Mouse (Mus musculus): ENCODE data around the gene Exosc7. TPM values are rescaled to one million over a fixed set of nuclear protein-coding genes. Genes with fewer than 3 reads are reported as not detected.
A peak's percentile ranks its signal among the peaks of the same experiment; 100 is the strongest.

The Exosc7 gene
- 10 to 100 TPM; 37.2 to 41.7 TPM for total RNA-seq (2021)

DNA sequence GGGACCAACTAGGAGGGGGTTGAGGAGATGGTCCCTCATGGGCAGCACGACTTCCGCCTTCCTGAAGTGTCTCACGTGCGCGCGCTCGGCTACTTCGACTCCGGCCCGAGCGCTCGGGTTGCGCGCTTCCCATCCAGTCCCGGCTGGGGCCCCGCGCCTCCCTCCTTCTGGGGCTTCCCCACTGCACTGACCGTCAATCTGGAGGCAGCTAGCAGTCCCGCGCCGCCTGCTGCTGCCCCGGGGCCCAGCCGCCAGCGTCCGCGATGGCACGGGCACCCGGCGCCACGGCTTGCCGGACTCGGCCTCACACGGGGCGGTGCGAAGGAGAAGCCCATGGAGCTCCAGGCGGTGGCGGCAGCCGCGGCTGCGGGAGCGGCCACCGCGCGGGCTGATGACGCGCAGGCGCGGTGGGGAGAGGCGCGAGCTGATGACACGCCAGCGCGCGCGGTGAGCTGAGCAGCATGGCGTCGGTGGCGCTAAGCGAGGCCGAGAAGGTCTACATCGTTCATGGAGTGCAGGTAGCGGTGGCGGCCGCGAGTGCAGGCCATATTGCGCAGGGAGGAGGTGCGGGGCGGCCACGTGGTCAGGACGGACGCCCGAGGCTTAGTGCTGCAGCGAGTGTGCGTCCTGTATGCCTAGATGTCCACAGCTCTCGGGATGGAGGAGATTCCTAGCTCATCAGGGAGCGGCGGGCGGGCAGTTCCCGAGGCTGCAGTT is at the start of gene Exosc7, which contains the start of gene Zdhhc3:
Exosc7 (plus strand) TSS at position 411 of the 717 bp plus-strand sequence.
Zdhhc3 (minus strand) TSS at position 401 of the 717 bp plus-strand sequence.
- intact Hi-C loops (cut with DNase I): loop anchor here (2.0 kb wide), 1 partner anchor 92 kb away; the partner anchor contains the start of gene Tmem42
- DNase-seq (ENCODE audit: low spot score in 2 of 2): peak; percentile 90 to 96

DNA sequence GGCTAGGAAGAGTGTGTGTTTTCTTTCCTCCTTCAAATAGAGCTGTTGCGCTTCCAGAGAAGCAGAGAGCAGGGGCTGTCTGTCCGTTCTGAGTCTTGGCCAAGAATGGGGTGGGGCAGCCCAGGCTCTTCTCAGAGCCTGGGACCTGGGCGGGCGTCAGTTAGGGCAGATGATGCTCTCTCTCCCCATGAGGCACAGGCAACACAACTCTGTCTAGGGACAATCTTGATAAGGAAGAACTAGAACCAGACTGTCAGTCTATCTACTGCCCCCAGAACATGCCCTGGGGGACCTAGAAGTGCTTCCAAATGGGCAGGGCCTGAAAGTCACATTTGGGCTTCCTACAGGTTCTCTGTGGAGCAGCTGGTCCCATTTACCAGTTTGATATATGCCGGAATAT is 33.9 kb upstream of the Exosc7 start:
- no peak for DNase-seq (ENCODE audit: low spot score in 2 of 2)
- intact Hi-C loops (cut with DNase I): no loop called here

DNA sequence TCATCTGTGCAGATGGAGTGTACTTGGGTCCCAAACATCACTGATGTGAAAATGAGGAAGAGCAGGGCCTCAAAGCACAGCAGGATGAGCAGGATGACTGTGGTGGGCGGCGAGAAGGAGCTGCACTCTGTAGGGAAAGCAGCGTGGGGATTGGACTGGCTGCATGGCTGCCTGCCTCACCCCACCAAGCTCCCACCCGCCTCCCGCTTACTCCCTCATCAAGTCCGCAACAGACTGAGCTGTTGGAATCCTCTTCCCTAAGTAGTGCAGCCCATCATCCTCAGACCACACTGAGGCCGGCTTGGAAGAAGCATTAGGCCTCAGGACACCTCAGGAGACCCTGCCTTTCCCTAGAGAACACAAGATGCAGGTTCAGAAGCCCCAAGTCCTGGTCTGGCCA is 32.7 kb upstream of the Exosc7 start:
- intact Hi-C loops (cut with DNase I): no loop called here
- DNase-seq (ENCODE audit: low spot score in 2 of 2): peak in 1 of 2 experiments; percentile 9

DNA sequence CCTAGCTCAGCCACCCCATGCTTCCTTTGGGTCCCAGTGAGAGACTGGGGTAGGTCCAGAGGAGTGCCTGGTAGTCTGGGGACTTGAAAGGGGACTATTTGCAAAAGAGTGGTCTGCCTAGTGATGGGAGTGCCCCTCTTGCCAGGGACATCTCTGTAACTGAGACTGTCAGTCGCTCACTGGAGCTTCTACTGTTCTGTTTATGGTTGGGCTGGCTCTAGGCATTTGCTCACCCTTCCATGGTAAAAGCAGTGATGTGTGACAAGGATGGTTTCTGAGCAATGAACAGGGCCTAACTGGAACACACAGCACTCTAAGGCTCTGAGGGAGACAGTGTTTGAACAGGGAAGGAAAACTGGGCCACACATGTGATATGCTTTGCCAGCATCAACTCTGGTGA is 32.2 kb upstream of the Exosc7 start:
- intact Hi-C loops (cut with DNase I): no loop called here
- DNase-seq (ENCODE audit: low spot score in 2 of 2): no peak

DNA sequence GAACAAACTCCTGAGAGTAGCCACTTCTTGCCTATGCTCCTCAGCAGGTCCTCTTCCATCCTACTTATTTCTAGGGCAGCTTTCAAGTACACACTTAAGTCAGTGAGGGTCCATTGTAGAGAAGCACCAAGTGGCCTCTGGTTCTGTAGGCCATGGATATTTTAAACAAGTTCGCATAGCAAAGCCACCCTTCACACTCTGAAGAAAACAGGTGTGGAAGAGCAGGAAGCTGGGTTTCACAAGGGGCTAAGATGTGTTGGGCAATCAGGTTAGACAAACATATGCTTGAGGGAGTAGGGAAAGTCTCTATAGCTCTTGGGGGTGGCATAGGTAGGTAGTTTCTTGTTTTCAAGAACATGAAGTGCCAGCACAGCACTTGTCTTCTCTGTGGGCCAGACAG is 27.6 kb upstream of the Exosc7 start:
- intact Hi-C loops (cut with DNase I): no loop called here
- no peak for DNase-seq (ENCODE audit: low spot score in 2 of 2)

DNA sequence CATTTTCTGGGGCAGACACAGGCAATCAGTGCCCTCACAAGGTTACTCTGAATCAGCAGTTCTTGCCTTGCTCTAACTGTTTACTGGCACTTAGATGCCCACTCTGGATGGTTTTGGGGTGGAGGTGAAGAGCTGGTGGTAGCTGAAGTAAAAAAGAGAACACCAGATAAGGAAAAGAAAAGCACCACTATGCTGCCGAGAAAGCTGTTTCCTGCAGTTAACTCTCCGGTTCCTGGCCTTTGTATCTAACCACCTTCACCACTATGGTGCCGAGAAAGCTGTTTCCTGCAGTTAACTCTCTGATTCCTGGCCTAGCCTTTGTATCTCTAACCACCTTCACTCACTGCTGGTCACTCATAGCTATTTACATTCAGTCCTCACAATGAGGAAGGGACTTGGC is 25.5 kb upstream of the Exosc7 start:
- DNase-seq (ENCODE audit: low spot score in 2 of 2): no peak
- intact Hi-C loops (cut with DNase I): no loop called here

DNA sequence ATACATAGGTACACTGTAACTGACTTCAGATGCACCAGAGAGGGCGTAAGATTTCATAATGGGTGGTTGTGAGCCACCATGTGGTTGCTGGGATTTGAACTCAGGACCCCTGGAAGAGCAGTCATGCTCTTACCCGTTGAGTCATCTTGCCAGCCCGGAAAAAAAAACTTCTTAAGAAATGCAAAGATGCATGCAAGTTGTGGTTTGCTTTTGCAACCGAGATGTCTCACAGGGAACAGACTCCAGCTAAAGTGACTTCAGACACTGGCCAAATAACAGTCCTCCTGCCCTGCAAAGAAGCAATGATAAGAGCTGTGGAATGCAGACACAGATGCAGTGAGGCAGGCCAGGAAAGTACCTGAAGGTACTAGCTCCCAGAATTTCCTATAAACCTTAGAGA is 22.2 kb upstream of the Exosc7 start:
- intact Hi-C loops (cut with DNase I): no loop called here
- no peak for DNase-seq (ENCODE audit: low spot score in 2 of 2)

DNA sequence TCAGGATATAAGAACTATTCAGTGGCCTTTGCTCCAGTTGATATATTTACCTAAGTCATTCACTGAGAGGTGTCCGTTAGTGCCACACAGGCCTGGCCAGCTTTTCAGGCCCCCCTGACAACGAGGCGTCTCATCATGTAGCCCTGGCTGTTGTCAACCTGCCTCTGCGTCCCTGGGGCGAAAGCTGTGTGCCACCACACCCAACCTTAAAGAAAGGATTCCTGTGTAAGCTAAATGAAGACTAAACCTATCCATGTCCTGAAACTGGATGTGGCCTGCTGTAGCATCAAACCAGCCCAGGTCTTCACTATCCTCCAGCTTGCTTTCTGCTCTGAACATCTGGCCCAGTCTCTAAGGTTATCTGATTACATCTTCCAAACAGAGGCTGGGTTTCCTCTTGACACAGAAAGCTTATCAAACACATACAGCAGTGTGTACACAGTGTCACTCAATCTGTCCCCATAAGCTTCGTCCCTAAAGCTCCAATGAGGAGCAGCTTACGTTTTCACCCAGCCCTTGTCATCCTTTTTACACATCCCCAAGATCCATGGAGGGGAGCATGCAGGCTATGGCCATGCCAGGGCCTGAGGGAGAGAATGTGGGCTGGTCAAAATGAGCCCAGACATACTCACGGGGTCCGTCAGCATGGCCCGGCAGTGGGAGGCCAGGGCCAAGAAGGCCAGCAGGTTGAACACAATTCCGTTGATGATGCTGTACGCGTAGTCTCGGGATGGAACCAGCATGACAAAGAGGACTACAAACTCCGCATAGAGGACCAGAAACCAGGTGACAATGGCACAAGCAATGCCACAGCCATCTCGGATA is 13.2 kb upstream of the Exosc7 start:
- intact Hi-C loops (cut with DNase I): no loop called here
- DNase-seq (ENCODE audit: low spot score in 2 of 2): no peak

DNA sequence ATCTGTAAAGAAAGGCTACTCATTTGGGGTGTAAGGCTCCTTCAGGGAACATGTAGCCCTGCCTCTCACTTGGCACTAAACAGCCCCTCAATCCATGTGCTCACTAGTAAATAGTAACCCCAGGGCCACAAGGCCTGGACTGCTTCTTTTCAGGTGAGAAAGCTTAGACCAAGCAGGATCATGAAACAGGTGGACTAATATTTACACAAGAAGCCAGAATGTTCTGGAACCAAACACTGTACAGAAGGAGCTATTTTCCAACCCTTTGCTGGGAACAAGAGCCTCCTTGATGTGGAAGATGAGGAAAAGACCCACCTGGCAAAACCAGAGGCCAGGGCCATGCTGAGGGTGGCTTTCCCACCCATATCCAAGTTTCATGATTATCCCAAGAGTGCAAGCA is 9.6 kb upstream of the Exosc7 start:
- no peak for DNase-seq (ENCODE audit: low spot score in 2 of 2)
- intact Hi-C loops (cut with DNase I): no loop called here

DNA sequence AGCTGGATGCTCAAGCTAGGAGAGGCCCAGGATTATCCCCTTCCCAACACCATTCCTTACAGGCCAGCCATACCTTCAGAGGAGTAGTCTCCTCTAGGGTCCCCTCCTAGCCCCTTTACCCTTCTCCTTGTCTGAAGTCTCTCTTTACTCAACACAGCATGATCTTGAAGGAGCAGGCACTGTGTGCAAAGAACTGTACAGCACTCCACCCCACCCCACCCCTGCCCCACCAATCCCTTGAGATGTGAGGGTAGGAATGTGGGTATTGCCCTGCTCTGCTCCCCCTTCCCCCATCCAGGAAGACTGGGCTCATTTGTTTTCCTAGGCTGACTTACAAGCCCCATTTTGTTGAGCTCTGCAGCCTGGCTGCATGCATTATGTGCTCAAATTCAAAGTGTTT is 8.7 kb upstream of the Exosc7 start:
- intact Hi-C loops (cut with DNase I): no loop called here

DNA sequence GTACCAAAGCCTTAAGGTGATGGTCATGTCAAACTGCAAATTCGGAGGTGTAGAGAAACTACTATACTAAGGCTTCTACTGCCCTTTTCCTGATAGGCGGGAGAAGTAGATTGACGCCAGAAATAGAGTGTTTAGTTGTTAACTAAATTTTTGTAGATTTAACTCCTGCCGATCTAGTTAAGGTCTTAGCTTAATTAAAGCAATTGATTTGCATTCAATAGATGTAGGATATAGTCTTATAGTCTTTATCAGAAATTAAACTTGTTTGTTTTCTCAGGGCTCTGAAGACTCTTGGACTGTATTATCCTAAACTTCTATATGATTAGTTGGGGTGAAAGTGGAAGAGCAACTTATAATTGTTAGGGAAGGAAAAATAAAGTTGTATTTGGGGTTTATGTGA is 5.8 kb upstream of the Exosc7 start:
- intact Hi-C loops (cut with DNase I): no loop called here
- DNase-seq (ENCODE audit: low spot score in 2 of 2): no peak

More for the DNA sequence above, 8.7 kb upstream of the Exosc7 start:
- no peak for DNase-seq (ENCODE audit: low spot score in 2 of 2)

DNA sequence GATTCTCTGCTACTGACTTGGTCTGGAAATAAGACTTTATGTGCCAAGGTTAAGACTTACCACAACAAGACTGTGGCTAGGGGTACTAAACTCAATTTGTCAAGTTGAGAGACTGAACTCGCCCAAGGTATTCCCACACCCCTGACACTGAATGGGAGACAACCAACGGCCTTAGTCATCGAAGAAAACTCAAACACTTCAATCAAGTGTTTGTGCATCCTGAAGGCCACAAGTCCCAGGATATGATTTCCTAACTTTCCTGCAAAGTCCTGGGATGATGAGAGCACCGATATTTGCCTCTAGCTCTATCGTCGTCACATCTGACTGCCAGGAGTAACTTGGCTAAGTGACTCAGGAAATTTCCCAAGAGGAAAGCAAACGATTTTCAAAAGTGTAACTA is 3.8 kb upstream of the Exosc7 start:
- no peak for DNase-seq (ENCODE audit: low spot score in 2 of 2)
- intact Hi-C loops (cut with DNase I): no loop called here

DNA sequence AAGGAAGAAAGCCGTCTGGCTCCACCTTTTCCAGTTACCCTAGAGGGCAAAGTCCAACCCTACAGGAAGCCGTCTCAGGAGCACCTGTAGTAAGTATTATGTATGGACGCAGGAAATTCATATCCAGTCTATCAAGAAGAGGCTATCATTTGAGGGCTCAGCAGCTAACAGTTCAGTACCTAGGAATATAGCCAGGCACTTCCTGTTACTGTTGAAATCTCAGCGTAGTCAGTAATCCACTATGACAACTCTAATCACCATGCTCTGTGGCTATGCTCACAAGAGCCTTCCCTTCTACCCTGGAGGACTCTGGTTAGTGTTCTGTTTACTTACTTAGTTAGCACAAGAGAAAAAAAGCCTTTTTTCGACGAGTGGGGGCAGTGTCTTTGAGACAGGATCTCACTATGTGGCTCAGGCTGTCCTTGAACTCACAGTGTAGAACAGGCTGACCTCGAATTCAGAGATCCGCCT is 1.2 kb upstream of the Exosc7 start:
- no peak for DNase-seq (ENCODE audit: low spot score in 2 of 2)
- intact Hi-C loops (cut with DNase I): loop anchor here (2.0 kb wide), 1 partner anchor 91 kb away; the partner anchor contains the start of gene Tmem42

DNA sequence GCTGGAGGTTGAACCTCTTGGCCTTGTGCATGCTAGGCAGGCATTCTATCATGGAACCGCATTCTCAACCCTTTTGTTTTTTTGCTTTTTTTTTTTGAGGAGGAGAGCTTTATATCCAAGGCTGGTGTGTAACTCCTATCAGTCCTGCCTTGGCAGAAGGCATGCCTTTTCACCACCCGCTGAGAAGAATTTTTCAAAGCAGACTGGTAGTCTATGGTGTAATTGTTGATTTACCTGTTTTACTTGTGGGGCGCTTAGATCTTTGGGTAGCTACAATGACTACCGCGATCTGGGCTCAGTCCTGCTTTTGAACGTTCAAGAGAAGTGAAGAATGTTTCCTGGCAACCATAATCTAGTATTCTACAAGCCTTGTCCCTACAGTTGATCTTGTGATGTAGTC is 916 bp downstream of the Exosc7 start:
- no peak for DNase-seq (ENCODE audit: low spot score in 2 of 2)
- intact Hi-C loops (cut with DNase I): loop anchor here (2.0 kb wide), 1 partner anchor 93 kb away; the partner anchor contains the start of gene Tmem42

DNA sequence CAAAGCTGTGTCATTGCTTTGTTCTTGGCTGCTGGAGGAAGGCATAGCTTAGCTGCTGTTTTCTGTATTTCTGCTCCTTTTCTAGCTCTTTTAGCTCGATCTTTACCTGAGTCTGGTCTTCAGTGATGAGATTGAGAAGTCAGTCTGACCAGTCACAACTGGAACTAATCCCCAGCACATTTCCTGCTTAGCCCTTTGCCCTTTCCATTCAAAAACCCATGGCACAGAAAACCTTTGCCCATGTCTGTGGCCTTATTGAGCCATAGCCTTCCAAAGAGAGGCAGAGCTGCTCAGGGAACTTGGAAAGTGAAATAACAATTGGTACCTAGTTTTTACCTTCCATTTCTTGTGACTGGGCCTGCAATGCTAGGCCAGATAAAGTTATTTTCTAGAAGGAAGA is 2.6 kb downstream of the Exosc7 start:
- intact Hi-C loops (cut with DNase I): no loop called here

DNA sequence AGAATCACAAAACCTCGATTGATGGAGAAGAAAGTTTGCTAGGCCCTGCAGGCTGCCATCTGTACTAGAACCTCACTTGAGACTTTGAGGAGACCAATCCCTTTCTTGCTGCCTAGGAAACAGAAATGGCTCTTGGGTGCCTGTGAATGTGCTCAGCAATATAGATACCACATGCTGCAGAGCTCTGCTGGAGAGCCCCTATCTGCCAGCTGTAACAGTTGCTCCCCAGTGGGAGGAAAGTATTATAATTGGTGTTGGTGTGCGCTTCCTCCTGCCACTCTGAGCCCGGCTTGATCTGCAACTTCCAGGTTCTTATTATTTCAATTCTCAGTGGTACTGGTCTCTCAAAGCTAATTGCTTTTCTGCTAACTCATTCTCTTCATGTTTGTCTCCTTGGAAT is 10.0 kb downstream of the Exosc7 start:
- DNase-seq (ENCODE audit: low spot score in 2 of 2): no peak
- intact Hi-C loops (cut with DNase I): no loop called here

More for the DNA sequence above, 2.6 kb downstream of the Exosc7 start:
- no peak for DNase-seq (ENCODE audit: low spot score in 2 of 2)

DNA sequence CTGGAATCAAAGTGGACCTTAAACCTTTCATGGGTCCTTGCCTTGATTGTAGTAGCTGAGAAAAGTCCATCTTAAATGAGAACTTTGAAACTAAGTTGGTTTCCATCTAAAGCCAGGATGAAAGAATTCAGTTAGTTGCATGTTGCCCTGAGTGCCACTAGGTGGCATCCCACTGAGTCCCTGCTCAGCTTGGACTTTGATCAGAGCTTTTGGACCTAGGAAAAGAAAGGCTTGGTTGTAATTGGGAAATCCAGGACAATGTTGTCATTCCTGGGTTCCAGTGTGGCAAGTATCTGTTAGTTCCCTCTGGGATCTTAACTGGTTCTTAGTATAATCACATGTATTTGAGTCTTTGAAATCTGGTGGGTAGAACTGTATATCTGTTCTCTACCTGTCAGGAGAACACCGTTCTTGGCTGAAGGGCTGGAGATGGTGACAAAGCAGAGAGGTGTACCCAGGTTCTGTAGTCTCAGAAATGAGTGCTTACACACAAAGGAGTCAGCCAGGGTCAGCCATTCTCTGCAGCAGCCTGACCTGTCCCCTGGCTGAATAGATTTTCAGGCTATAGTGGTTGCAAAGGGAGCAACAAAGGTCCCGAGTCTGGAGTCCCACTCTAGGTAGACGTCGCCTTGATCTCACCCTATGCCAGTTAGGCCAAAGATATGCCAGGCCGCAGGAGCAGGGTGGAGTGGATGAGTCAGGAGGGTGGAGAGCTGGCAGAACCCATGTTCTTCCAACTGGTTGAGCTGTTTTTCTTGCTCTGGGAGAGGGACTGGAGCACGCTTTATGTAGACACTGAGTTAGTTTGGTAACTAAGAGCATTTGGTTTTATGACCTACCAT is 10.8 kb downstream of the Exosc7 start:
- intact Hi-C loops (cut with DNase I): no loop called here

DNA sequence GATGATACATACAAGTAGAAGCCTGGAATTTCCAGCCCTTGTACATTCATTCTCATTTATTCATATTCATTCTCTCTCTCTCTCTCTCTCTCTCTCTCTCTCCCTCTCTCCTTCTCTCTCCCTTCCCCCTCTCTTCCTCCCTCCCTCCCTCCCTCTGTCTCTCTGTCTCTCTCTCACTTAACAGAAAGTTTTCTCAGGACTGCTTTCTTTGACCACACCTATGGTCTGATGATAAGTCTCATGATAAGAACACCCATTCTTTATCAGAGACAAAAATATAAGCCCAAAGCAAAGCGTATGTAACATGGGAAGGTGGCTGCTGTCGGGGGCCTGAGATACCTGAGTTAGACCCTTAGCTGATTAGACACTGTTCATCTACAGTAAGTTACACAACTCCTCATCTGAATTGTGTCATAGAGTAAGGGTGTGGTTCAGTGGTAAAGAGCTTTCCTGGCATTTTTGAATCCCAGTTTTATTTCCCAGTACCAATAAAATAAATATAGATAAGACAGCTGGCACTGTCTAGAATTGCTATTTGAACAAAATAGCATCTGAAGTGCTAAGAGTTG is 11.5 kb downstream of the Exosc7 start:
- intact Hi-C loops (cut with DNase I): no loop called here
- no peak for DNase-seq (ENCODE audit: low spot score in 2 of 2)

More for the DNA sequence above, 10.8 kb downstream of the Exosc7 start:
- no peak for DNase-seq (ENCODE audit: low spot score in 2 of 2)

DNA sequence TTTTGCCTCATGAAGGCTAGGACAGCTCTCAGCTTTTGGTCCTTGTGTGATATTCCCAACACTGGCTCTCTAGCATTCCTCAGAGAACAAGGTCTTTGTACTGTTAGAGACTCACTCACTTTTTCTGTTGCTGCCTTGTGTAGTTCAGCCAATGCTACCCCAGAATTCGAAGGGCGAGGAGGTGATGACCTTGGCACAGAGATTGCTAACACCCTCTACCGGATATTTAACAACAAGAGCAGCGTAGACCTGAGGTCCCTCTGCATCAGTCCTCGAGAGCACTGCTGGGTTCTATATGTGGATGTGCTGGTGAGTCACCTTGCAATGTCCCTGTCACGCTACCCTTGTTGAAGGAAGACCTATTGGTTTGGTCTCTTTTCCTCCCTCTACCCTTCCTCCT is 14.6 kb downstream of the Exosc7 start:
- DNase-seq (ENCODE audit: low spot score in 2 of 2): no peak
- intact Hi-C loops (cut with DNase I): no loop called here

All from left cerebral cortex, postnatal 36 days (tissue).